Mouse (Mus musculus): Measurements from ENCODE around the gene Tcirg1.

Tcirg1 gene

GRCm38 (mm10) chr19:3896208-3896607, 10.7 kb downstream of the Tcirg1 start:
- DNase-seq = no peak

- DNase-seq = no peak
Measured at GRCm38 (mm10) chr19:3895171-3895631, 11.7 kb downstream of the Tcirg1 start.

GRCm38 (mm10) chr19:3894294-3894693, 12.6 kb downstream of the Tcirg1 start:
- DNase-seq = no peak

- no peak for DNase-seq
Measured at GRCm38 (mm10) chr19:3893545-3894116, 13.3 kb downstream of the Tcirg1 start.

DNA sequence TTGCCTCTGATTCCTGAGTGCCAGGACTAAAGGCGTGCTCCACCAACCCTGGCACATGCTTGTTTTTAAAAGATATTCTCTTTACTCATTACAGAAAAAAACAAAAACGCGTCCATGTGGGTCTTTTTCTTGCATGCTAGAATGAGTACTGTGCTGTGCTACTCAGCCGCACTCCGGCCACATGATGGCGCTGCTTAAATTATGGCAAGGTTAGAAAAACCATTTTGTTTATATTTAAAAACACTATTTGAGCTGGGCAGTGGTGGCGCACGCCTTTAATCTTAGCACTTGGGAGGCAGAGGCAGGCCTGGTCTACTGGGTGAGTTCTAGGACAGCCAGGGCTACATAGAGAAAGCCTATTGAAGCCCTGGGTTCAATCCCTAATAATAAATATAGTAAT, 16.8 kb downstream of the Tcirg1 start:
- no peak for DNase-seq

DNA sequence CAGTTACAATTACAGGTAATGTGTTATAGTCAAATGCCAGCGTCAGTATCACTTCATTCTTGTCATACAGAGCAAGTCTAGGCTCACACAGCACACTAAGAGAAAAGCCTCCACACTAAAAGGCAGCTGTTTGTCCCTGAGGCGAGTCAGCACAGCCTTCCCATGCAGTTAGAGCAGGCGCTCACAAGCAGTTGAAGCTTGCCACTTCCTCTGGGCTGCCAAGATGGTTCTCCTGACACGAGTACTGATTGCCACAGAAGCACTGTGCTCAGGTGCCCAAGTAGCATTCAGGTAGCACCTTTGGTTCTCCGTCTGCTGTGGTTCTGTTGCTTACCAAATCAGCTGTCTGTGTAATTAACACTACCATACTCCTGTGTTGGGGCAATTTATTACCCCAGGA, 17.8 kb downstream of the Tcirg1 start:
- no peak for DNase-seq

DNA sequence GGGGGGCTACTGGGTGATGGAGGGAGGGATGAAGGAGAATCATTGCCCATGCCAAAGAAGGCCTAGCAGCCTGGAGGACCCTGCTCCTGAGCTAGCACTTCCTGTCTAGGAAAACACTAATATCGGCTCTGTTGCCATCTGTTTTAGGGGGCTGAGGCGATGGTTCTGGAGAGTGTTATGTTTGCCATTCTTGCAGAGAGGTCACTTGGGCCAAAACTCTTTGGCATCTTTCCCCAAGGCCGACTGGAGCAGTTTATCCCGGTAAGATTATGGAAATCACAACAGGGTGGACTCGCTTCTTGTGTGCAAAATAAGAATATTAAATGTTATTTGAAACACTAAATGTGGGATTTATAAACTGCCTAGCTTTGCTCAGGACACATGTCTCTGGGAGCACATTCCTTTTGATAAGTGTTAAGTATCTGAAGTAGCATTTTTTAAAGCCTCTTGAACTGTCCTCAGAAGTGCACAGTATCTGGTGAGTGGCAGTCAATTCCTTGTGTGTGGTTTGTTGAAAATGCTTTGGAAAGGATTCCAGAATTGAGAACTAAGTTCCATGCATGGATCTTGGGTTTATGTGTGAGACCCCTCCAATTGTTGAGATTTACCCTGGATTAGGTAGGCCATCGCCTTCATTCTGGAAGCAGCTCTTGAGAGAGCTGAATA, 22.5 kb downstream of the Tcirg1 start:
- peak in 1 of 2 experiments; percentile 18 for DNase-seq

DNA sequence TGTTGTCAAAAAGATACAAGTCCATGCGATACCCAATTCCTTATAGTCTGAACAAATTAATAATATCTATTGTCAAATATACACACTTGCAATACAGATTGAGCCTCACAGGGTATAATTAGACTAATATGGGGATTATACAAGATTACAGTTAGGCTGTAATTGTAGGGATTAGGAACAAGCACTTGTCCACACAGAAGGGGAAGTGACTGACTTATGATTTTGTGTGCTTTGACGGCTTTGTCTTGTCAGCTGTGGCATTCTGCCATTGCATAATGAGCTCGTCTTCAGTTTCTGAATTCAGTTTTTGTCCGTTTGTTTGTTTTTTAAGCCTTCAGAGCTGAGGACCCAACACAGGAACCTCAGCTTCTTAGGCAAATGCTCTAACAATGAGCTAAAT, 24.7 kb downstream of the Tcirg1 start:
- DNase-seq = no peak

GRCm38 (mm10) chr19:3880054-3880848, 26.7 kb downstream of the Tcirg1 start:
- no peak for DNase-seq

GRCm38 (mm10) chr19:3875045-3875444, 31.9 kb downstream of the Tcirg1 start:
- DNase-seq = no peak

GRCm38 (mm10) chr19:3872373-3872772, 34.6 kb downstream of the Tcirg1 start:
- peak; percentile 64 to 81 for DNase-seq

- no peak for DNase-seq
Measured at GRCm38 (mm10) chr19:3871468-3871867, 35.5 kb downstream of the Tcirg1 start.

DNA sequence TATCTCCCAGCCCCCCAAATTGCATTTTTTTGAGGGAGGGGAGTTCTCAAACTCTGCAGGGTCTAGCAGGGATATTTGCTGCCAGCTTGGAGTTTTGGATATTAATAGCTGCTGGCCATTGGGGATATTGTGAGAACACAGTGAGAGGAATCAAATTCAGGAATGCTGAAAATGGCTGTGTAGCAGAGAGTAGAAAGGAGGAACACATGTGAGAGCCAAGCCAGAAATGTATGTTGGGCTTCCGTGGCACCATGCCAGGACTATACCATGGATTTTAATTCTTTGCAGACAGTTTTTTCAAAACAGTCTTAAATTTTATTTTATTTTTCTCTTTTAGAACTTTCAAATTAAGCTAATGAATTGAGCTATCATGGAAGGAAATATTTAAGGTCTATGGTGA, 38.6 kb downstream of the Tcirg1 start:
- no peak for DNase-seq

GRCm38 (mm10) chr19:3864960-3865359, 42.0 kb downstream of the Tcirg1 start:
- DNase-seq = no peak

- no peak for DNase-seq
Measured at GRCm38 (mm10) chr19:3862713-3863112, 44.2 kb downstream of the Tcirg1 start.

DNA sequence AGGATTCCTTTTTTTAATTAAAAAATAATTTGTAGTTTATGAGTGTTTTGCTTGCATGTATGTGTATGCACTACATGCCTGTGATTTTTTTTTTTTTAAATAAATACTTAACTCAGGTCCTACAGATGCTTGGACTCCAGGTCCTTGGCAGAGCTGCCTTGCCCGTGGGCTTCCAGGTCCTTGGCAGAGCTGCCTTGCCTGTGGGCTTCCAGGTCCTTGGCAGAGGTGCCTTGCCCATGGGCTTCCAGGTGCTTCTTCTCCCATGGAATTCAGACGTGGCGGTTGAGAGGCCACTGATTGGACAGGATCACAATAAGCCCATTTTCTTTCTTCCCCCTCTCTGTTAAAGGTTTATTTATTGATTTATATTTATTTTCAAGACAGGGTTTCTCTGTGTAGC, 49.7 kb downstream of the Tcirg1 start:
- peak; percentile 40 to 63 for DNase-seq

DNA sequence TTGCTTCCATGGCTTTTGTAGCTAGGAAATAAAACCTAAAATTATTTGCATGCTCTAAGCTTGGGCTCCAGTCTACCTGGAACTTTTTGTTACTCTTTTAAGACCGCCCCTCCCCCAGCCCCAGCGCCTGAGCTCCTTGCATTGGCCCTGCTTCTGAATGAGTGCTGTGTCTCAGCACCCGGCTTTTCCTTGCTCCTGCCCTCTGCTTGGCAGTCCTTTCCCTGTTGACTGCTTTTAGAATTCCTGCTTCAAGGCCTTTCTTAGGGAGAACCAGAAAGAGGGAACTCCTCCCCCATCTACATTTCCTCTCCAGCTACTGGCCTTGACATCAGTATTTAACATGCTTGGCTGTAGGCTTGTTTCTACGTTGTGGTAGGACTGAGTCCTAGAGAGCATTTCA, 51.3 kb downstream of the Tcirg1 start:
- DNase-seq = peak in 1 of 2 experiments; percentile 55

DNA sequence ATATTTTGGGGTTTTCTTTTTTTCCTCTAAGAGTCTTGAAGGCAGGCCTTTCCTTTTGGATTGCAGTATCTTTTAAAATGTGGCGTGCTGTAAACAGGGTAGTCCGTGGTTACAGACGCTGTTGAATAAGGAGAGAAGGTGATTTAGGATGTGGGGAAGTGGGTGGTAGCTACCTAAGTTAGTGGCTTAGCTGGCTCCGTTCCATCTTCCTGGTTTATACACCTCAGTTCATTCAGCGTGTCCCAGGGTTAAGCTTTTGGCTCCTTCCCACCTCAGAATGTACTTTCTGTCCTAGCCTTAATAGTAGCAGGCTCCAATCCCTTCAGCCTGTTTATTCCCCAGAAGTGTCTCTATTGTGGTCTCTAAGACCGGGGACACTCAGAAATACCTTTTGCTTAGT, 51.8 kb downstream of the Tcirg1 start:
- no peak for DNase-seq

DNA sequence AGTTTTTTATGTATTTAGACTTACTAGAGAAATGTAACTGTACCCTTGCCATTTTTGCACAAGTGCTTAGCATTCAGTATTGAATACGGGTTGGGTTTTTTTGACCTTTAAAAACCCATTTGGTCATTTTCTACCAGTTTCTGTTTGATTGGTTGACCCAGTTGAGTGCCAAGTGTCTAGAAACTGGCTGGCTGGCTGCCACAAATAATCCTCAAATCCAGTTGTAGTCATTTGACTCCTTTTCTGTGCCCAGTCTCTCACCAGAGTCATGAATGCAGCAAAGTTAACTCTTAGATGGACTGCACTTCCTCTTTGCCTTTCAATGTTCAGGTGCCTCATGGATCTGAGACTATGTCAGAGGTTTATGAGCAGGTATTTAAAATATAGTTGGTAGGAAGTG, 53.0 kb downstream of the Tcirg1 start:
- peak in 1 of 2 experiments; percentile 60 for DNase-seq

- no peak for DNase-seq
Measured at GRCm38 (mm10) chr19:3853121-3853520, 53.8 kb downstream of the Tcirg1 start.

DNA sequence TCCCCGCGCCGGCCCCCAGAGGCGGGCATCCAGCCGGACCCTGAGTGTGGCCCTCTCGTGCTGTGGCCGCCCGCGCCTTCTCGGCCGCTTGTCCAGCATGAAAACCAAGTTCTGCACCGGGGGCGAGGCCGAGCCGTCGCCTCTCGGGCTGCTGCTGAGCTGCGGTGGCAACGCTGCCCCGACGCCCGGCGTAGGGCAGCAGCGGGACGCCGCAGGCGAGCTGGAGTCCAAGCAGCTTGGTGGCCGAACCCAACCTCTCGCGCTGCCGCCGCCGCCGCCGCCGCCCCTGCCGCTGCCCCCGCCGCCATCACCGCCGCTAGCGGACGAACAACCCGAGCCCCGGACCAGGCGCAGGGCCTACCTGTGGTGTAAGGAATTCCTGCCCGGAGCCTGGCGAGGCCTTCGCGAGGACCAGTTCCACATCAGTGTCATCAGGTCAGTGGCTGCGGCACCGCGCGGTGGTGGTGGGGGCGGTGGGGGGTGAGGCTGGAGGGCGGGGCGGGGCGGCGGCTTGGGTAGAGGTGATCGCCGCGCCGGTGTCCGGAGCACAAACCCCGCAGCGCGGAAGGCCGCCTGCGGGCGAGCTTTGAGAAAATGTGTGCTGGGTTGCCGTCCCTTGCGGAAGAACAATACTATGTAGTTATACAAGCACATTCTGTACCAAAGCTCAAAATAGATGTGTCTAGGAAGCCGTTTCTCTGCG, 54.8 kb downstream of the Tcirg1 start:
- peak; percentile 80 to 83 for DNase-seq

DNA sequence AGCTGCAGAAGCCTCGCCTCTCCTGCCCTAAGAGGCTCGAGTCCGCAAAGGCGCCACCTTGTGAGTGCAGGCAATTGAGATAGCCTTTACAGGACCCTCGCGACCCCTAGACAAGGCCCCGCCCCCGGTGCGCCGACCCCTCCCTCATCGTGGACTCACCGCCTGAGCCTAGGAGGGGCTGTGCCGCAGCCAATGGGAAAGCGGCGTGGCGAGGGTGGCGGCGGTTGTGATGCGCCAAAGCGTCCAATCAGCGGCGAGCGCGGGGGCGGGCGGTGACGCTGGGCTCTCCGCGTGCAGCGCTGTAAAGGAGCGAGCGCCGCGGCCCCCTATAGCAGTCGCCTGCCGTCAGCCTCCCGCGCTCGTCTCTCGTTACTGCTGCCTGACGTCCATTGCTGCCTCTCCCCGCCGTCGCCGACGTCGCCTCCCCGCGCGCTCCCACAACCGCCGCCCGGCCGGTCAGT, 55.4 kb downstream of the Tcirg1 start, which contains the start of gene Chka:
Gene Chka (plus strand): TSS at position 272 of the 461 bp plus-strand sequence.
- DNase-seq = peak; percentile 99
